Mouse (Mus musculus): Measurements from ENCODE around the gene Foxd3. TPM values are rescaled to one million over a fixed set of nuclear protein-coding genes. Genes with fewer than 3 reads are reported as not detected.
"Not testable (repeated sequence)": the region's sequence is repeated elsewhere in the genome, so short reads cannot be mapped to it uniquely, and the experiment has no call there.

Foxd3 gene
- total RNA-seq (2021): not detected
- long read RNA-seq, experiment 1: 0 reads
- long read RNA-seq, experiment 2: 0 reads

- no peak for DNase-seq (ENCODE audit: low spot score in 2 of 2)
Observed at GRCm38 (mm10) chr4:99655937-99656604, at the start of gene Foxd3. Gene Foxd3, plus strand, starts transcription at chr4:99656299.

GRCm38 (mm10) chr4:99612156-99612555, 43.9 kb upstream of the Foxd3 start:
- DNase-seq (ENCODE audit: low spot score in 2 of 2): no peak

- no peak for DNase-seq (ENCODE audit: low spot score in 2 of 2)
Observed at GRCm38 (mm10) chr4:99612609-99613350, 43.3 kb upstream of the Foxd3 start.

GRCm38 (mm10) chr4:99626047-99626844, 29.9 kb upstream of the Foxd3 start:
- DNase-seq (ENCODE audit: low spot score in 2 of 2): no peak

- DNase-seq (ENCODE audit: low spot score in 2 of 2): no peak
Observed at GRCm38 (mm10) chr4:99627057-99627456, 29.0 kb upstream of the Foxd3 start.

- DNase-seq (ENCODE audit: low spot score in 2 of 2): no peak
Observed at GRCm38 (mm10) chr4:99636038-99636437, 20.1 kb upstream of the Foxd3 start.

GRCm38 (mm10) chr4:99636711-99637110, 19.4 kb upstream of the Foxd3 start:
- no peak for DNase-seq (ENCODE audit: low spot score in 2 of 2)

- DNase-seq (ENCODE audit: low spot score in 2 of 2): not testable (repeated sequence)
Observed at GRCm38 (mm10) chr4:99640619-99641018, 15.5 kb upstream of the Foxd3 start.

GRCm38 (mm10) chr4:99641920-99642319, 14.2 kb upstream of the Foxd3 start:
- DNase-seq (ENCODE audit: low spot score in 2 of 2): no peak

- no peak for DNase-seq (ENCODE audit: low spot score in 2 of 2)
Observed at GRCm38 (mm10) chr4:99645560-99645959, 10.5 kb upstream of the Foxd3 start.

- DNase-seq (ENCODE audit: low spot score in 2 of 2): no peak
Observed at GRCm38 (mm10) chr4:99650088-99650944, 5.8 kb upstream of the Foxd3 start.

GRCm38 (mm10) chr4:99650945-99651690, 5.0 kb upstream of the Foxd3 start:
- DNase-seq (ENCODE audit: low spot score in 2 of 2): no peak

GRCm38 (mm10) chr4:99651823-99652450, 4.2 kb upstream of the Foxd3 start:
- no peak for DNase-seq (ENCODE audit: low spot score in 2 of 2)

- no peak for DNase-seq (ENCODE audit: low spot score in 2 of 2)
Observed at GRCm38 (mm10) chr4:99652576-99653210, 3.4 kb upstream of the Foxd3 start.

GRCm38 (mm10) chr4:99653216-99653607, 2.9 kb upstream of the Foxd3 start:
- DNase-seq (ENCODE audit: low spot score in 2 of 2): no peak

- DNase-seq (ENCODE audit: low spot score in 2 of 2): no peak
Observed at GRCm38 (mm10) chr4:99653608-99654221, 2.4 kb upstream of the Foxd3 start.

GRCm38 (mm10) chr4:99654621-99655296, 1.3 kb upstream of the Foxd3 start:
- no peak for DNase-seq (ENCODE audit: low spot score in 2 of 2)

Measured in left cerebral cortex, adult 18-20 months (tissue).